Mouse (Mus musculus) monocyte, adult 2 months (primary cell): ENCODE measurements around the gene Lrrtm4.

ENCODE experiments used
- DNase-seq, 2 experiments: peaks; one replicate each; pipeline ENCODE4 v3.0.0; 2022; ENCODE audit warnings: low spot score in 2 of 2, low read depth in 1 of 2

The Lrrtm4 gene

GRCm38 (mm10) chr6:80018765-80019164 lies at the start of gene Lrrtm4:
Gene Lrrtm4, plus strand, starts transcription at chr6:80018877.
- no peak for DNase-seq

DNA sequence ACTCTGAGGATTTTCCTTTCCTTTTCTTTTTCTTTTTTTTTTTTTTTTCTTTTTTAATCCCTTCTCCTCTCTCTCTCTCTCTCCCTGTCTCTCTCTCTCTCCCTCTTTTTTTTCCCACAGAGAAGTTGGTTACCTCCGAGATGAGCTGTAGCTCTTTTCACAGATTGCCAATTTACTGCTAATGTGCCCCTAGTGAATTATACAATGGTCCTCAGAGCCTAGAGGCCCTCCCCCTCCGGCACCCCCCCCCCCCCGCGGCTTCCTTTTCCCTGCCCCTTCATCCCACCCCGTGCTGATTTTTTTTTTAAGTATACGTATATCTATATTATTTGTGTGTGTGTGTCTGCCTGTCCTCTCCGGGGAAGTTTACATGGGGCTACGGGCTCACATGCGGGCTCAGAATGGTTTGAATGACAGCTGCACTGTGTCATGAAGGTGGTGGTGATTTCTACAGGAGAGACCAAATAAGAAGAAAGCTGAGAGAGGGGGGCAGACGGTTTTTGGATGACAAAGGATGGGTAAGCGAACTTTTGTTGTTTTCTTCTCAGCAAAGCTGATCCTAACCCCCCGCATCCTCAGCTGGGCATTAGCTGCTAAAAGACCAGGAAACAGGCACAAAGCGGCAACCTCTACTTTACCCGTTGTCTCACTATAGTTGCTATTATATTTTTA lies 648 bp downstream of the Lrrtm4 start:
- no peak for DNase-seq

- no peak for DNase-seq
Measured at GRCm38 (mm10) chr6:80019861-80020230, 1.2 kb downstream of the Lrrtm4 start.

GRCm38 (mm10) chr6:80056849-80057248 lies 38.2 kb downstream of the Lrrtm4 start:
- DNase-seq = no peak

DNA sequence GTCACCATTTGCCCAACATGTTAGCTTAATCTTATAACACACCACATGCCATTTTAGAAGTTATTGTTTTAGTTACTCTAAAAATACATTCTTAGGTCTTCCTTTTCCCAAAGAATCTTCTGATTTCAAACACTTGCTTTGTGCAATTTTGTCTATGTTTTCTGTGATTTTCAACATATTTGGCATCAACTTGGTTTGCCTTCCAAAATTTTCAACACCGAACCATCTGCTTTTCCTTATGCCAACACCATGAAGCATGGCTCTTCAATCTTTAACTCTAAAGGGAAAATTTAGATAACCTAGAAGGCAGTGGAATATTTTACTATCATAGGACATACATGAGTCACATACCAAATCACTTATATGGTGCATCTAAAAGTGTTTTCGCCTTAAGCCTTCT lies 59.3 kb downstream of the Lrrtm4 start:
- no peak for DNase-seq

DNA sequence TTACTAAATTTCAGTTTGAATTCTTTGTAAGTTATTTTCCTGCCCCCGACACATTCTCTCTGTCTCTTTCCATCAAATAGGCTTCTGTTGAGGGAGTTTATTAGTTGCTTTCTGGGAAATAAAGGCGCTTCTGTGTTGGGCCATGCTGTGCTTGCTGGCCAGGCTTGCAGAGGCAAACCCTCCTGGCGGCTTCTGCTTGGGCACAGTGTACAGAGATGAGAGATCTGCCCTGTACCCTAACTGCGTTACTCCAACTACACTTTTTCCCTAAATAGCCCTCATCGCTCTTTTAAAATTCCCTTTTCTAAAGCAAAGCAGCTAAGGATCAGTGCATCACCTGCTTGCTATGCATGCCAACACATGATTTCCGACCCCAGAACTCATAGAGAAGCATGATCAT lies 60.6 kb downstream of the Lrrtm4 start:
- DNase-seq = no peak

- DNase-seq = no peak
Measured at GRCm38 (mm10) chr6:80094909-80095308, 76.2 kb downstream of the Lrrtm4 start.

GRCm38 (mm10) chr6:80105343-80105742 lies 86.7 kb downstream of the Lrrtm4 start:
- no peak for DNase-seq

- no peak for DNase-seq
Measured at GRCm38 (mm10) chr6:80105843-80106242, 87.2 kb downstream of the Lrrtm4 start.

DNA sequence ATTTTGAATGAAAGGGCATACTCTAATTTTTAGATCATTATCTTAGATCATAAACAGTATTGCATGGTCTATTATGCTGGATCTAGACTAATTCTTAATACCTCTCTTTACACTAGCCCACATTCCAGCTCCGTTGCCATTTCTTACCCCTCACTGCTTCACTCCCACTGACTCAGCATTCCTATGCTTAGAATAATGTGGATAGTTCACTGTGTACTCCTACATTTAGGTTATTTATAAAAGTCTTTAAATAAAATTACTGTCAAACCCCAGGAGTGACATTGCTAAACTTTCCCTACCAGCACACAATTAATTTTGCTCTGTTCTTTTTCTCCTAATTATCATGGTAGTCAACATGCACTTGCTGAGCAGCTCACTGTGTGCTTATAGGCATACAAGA lies 107.7 kb downstream of the Lrrtm4 start:
- DNase-seq = no peak

- no peak for DNase-seq
Measured at GRCm38 (mm10) chr6:80162585-80162984, 143.9 kb downstream of the Lrrtm4 start.

- no peak for DNase-seq
Measured at GRCm38 (mm10) chr6:80181916-80182315, 163.2 kb downstream of the Lrrtm4 start.

DNA sequence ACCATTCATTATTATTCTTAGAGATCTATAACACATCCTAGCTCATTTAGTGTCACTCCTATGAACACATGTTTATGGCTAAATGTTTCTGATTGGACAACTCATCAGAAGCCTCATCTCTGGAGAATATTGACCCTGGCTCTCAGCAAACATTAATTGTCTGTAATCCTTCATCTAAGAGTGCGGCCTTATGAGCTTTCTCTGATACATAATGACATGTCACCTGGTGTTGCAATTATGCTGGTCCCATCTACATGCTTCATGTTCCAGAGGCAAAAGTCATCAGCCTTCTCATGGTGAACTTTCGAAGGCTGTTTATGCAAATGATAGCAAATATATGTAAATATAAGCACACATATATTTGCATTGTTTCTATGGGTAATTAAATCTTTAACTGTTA lies 163.7 kb downstream of the Lrrtm4 start:
- DNase-seq = no peak

DNA sequence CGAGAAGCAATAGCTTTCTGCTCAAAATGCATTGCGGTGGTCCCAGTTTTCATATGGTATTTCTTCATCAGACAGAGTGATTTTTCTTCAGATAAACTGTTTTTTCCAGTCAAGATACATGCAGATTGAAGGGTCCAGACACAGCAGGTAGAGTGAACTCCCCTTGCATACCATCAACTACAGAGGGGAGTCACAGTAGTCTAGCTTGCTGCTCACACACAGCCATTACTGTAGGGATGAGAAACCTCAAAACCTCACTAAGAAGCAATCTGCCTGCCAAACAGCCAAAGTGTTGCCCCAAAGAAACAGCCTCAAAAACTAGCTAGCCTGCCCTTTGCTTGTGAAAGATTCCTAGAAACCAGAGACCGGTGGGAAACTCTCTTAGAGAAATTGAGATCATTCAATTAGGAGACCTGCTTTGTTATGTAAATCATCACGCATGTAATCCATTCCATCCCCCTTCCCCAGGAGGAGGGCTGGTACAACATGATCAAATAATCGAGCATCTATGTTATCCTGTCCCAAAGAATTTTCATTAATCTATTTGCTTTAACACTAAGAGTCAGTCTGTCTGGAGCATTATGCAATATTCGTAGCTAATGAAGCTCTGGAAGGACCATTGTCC lies 166.9 kb downstream of the Lrrtm4 start:
- no peak for DNase-seq

GRCm38 (mm10) chr6:80186791-80187190 lies 168.1 kb downstream of the Lrrtm4 start:
- no peak for DNase-seq

DNA sequence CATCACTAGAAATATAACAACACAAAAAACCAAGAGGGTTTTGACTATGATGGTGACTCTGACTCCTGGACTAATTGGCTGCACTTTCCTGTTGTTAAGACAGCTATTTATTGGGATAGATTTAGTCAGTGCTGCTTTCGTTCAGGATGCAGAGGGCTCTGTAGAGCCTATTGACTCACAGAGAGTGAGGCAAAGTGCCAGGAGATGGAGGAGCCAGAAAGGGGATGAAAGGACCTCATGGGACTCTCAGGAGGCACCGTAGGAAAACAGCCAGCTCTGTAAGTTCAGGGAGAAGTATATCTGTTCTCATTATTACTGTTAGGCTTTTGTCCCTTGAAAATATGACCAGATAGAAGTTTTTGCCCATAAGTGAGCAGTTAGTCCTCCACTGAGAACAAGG lies 190.8 kb downstream of the Lrrtm4 start:
- DNase-seq = no peak

GRCm38 (mm10) chr6:80210281-80210680 lies 191.6 kb downstream of the Lrrtm4 start:
- no peak for DNase-seq

DNA sequence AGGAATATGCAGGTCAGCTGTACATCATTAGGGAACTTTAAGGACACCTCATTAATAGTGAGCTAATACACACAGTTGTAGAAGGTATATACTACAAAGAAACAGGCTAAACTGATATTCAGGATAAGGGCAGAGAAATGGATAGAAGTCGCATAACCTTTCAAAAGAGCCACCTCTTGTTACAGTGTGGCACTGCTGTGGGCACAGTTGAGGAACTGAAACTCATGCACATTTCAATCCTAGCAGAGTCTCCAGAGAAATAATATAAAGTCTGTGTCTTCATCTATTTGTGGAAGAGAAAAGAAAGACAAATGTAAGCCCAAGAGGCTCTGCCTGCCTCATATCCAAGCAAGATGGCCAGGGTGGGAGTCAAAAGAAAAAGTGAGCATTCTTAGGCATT lies 242.9 kb downstream of the Lrrtm4 start:
- no peak for DNase-seq

DNA sequence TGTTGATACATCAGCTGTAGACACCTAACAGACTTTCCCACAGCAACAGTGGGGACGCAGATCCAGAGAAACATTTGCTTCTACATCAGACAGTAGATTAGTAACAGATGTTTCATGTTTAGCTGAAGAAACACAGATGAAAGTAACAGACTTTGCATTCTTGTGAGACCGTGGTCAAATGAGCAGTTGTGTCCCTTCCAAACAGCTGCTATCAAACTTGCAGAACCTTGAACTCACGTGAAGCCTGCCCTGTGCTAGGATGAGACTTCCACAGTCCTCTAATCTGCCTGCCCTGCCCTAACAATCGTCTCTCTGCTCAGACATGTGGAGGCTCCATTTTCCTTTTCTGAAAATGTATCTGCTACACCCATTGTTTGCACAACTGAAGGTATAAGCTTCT lies 245.3 kb downstream of the Lrrtm4 start:
- DNase-seq = no peak

DNA sequence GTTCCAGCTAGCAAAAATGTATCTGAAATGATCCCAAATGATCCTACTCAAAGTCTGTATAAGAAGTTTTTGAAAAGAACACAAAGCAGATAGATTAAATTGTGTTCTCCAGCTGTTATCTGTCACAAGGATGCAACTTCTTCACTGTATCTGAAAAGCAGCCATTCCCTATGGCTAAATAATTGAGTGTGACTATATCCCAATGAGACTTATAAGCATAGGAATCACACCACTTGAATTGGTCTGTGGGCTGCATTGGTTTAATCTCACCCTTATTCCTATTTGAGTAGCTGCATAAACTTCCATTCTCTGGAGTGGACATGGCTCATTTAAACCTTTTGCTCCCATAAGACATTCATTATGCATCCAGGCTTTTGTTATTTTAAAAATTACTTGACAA lies 245.9 kb downstream of the Lrrtm4 start:
- DNase-seq = no peak

DNA sequence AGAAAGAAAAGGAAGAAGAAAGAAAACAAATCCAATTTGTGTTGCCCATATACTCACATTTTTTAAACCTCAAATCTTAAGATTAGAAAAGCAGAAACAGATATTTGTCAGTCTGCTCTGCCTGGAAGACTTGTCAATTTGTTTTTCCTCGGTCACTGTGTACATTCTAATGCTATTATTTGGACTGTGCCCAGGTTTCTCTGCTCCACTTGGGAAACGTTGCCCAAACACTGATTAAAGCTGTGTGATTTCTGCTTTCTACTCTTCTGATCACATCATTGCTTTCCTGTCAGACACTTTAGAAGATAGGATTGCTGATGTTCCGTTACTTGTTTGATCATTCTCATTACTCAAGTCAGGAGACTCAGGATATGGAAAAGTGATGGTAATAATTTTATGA lies 247.1 kb downstream of the Lrrtm4 start:
- DNase-seq = no peak

- DNase-seq = no peak
Measured at GRCm38 (mm10) chr6:80286968-80287367, 268.3 kb downstream of the Lrrtm4 start.

- no peak for DNase-seq
Measured at GRCm38 (mm10) chr6:80301871-80302270, 283.2 kb downstream of the Lrrtm4 start.
